Mouse (Mus musculus) heart, embryonic 11.5 days (tissue): ENCODE measurements around the gene Slc6a16. TPM values are rescaled to one million over a fixed set of nuclear protein-coding genes. Genes with fewer than 3 reads are reported as not detected.
A peak's percentile ranks its signal among the peaks of the same experiment; 100 is the strongest.

ENCODE experiments used
- ATAC-seq: fragments of 200-750 bp; cut with Nextera tagmentation; replicated peaks from 2 replicates; pipeline ENCODE4 v1.8.0; 2017; ENCODE audit warnings: moderate library complexity; ENCODE audit not compliant: insufficient number of reproducible peaks, low FRiP score, low TSS enrichment
- H3K27ac ChIP-seq: fragments of 300-500 bp; sonication (generic); 2 replicates; pipeline ENCODE4 v1.5.1; 2014; ENCODE audit warnings: mild to moderate bottlenecking, low read depth, low read length
- H3K27me3 ChIP-seq: fragments of 300-500 bp; sonication (generic); 2 replicates; pipeline ENCODE4 v1.6.1; 2014; ENCODE audit warnings: mild to moderate bottlenecking, low read length, mixed read lengths; ENCODE audit not compliant: control insufficient read depth, insufficient read depth
- H3K36me3 ChIP-seq: fragments of 300-500 bp; sonication (generic); 2 replicates; pipeline ENCODE4 v1.6.1; 2014; ENCODE audit warnings: mild to moderate bottlenecking, low read length, moderate library complexity, mixed read lengths; ENCODE audit not compliant: control insufficient read depth, insufficient read depth
- H3K4me1 ChIP-seq: fragments of 300-500 bp; sonication (generic); 2 replicates; pipeline ENCODE4 v1.6.1; 2014; ENCODE audit warnings: low read length; ENCODE audit not compliant: control insufficient read depth, insufficient read depth
- H3K4me2 ChIP-seq: fragments of 300-500 bp; sonication (generic); 2 replicates; pipeline ENCODE4 v1.6.1; 2014; ENCODE audit warnings: mild to moderate bottlenecking, moderate library complexity
- H3K4me3 ChIP-seq: fragments of 300-500 bp; sonication (generic); 2 replicates; pipeline ENCODE4 v1.5.1; 2014; ENCODE audit warnings: low read depth, low read length
- H3K9ac ChIP-seq: fragments of 300-500 bp; sonication (generic); 2 replicates; pipeline ENCODE4 v1.6.1; 2014; ENCODE audit warnings: mild to moderate bottlenecking, low read depth, low read length, moderate library complexity
- H3K9me3 ChIP-seq: fragments of 300-500 bp; sonication (generic); replicated peaks from 2 replicates; pipeline ENCODE4 v1.6.1; 2016; ENCODE audit warnings: low read length; ENCODE audit not compliant: control insufficient read depth
- WGBS: fragments of 180-500 bp; shearing (Covaris S2); extraction: QIAGEN DNeasy Blood & Tissue Kit; methylation state at CpG from one replicate; pipeline ENCODE4 v1.1.7; 2014; ENCODE audit not compliant: insufficient replicate concordance; 5-methylcytosine and 5-hydroxymethylcytosine counted together
- polyA plus RNA-seq: library from polyadenylated mRNA; unstranded; fragments of >200 nt; fragmentation: Nextera tagmentation; extraction: Ambion mirVana; gene quantifications from 2 replicates; pipeline ENCODE4 v1.2.1, GENCODE M21; 2014

Gene Slc6a16
- polyA plus RNA-seq, 1 experiment from 2014 or later: 0.47 TPM

- peak overlapping the region; percentile 52; the same call in 1 of the 2 replicates for H3K9ac ChIP-seq
- no peaks in the 10 kb centered on the region for H3K9me3 ChIP-seq
- peaks cover 19% of the 10 kb centered on the region for H3K36me3 ChIP-seq
- peak overlapping the region; percentile 61 for H3K4me2 ChIP-seq
- H3K27ac ChIP-seq: peak overlapping the region; percentile 60
- H3K4me1 ChIP-seq: peaks cover 40% of the 10 kb centered on the region
- H3K4me3 ChIP-seq: peak overlapping the region; percentile 32
- 3% methylated on average over 21 of the region's 21 CpGs for WGBS
- peak; percentile 62 for ATAC-seq
- peaks cover 19% of the 10 kb centered on the region for H3K27me3 ChIP-seq
Observed at GRCm38 (mm10) chr7:45234922-45235571, 5.8 kb upstream of the Slc6a16 start.

- 26% methylated on average over 17 of the region's 17 CpGs for WGBS
- no peak for ATAC-seq
- Histone ChIP-seq H3K27ac (peak overlapping the region; percentile 60), H3K9me3 (no peaks in the 10 kb centered on the region), H3K4me1 (peaks cover 43% of the 10 kb centered on the region), H3K4me2 (peak overlapping the region; percentile 61), H3K36me3 (peaks cover 19% of the 10 kb centered on the region), H3K27me3 (peaks cover 19% of the 10 kb centered on the region), H3K9ac (peak overlapping the region; percentile 52), H3K4me3 (peak overlapping the region; percentile 32)
Observed at GRCm38 (mm10) chr7:45235656-45236180, 5.2 kb upstream of the Slc6a16 start.

DNA sequence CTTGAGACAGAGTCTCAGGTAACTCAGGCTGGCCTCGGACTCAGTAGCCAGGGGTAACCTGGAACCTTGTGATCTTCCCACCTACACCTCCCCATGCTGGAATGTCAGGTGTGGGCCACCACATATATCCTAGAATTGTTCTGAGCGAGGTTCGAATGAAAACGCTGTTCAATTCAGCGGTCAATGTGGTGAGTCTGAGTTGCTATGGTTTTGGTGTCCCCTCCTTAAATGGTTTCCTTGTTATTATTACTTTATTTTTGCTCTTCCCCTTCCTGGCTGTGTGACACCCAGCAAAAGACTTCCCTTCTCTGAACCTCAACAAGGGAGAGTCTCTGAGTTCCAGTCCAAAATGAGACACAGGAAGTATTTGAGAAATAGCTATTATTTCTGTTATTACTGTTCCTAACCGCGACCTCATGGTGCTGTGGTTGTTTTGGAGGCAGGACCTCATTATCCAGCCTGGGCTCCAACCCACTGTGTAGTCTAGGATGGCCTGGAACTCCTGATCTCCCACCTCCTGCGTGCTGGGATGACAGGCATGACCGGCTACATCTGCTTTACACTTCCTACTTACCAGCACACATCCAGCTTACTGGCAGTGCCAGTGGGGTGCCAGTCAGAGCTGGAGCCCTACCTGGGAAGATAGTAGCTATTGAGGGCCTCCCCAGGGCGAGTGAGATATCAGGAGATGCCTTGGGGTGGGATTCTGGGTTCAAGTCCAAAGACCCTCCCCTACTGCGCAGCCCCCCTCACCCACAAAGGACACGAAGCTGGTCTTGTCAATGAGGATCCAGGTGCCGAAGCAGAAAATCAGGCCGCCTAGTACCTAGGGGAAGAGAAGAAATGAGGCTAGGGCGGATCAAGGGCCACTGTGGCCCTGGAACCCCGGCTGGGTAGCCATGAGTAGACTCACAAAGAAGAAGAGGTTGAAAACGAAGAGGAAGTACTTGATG is 2.9 kb upstream of the Slc6a16 start:
- H3K9me3 ChIP-seq: no peaks in the 10 kb centered on the region
- no peak for ATAC-seq
- no peak overlapping the region for H3K9ac ChIP-seq
- peaks cover 37% of the 10 kb centered on the region for H3K4me1 ChIP-seq
- peaks cover 19% of the 10 kb centered on the region for H3K27me3 ChIP-seq
- H3K4me3 ChIP-seq: no peak overlapping the region
- 71% methylated on average over 17 of the region's 17 CpGs for WGBS
- peak overlapping the region; percentile 15 for H3K4me2 ChIP-seq
- no peak overlapping the region for H3K27ac ChIP-seq
- H3K36me3 ChIP-seq: no peaks in the 10 kb centered on the region

GRCm38 (mm10) chr7:45238723-45239496 is 2.0 kb upstream of the Slc6a16 start, which contains the start of gene Cd37:
Gene Cd37 (minus strand): TSS chr7:45239115.
- no peak within 1 kb of the TSS for H3K27ac ChIP-seq
- 24% methylated on average over 20 of the region's 20 CpGs for WGBS
- no peak for ATAC-seq
- H3K4me1 ChIP-seq: peaks cover 28% of the 10 kb centered on the region
- peaks cover 19% of the 10 kb centered on the region for H3K27me3 ChIP-seq
- H3K4me2 ChIP-seq: peak within 1 kb of the TSS; percentile 15
- H3K9me3 ChIP-seq: no peaks in the 10 kb centered on the region
- no peaks in the 10 kb centered on the region for H3K36me3 ChIP-seq
- H3K9ac ChIP-seq: no peak within 1 kb of the TSS
- no peak within 1 kb of the TSS for H3K4me3 ChIP-seq

DNA sequence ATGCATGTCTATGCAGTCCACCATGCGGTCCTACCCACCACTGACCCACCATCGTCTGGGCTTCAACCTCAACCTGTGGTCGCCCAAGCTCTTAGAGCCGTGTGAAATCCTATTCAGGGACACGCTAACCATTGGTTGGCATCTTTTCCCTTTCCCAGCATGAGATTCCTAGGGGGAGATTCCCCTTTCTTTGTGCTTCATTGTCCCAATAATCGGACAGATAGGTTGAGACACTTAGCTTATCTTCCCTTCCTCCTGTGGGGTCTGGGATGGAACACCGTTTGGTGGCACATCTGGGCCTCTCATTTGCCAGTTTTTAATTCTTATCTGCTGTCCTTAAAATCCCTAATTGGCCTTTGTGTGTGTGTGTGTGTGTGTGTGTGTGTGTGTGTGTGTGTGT is 776 bp upstream of the Slc6a16 start:
- H3K4me3 ChIP-seq: no peak overlapping the region
- WGBS: 73% methylated on average over 7 of the region's 7 CpGs
- no peaks in the 10 kb centered on the region for H3K9me3 ChIP-seq
- H3K36me3 ChIP-seq: no peaks in the 10 kb centered on the region
- no peak for ATAC-seq
- peaks cover 19% of the 10 kb centered on the region for H3K27me3 ChIP-seq
- no peak overlapping the region for H3K9ac ChIP-seq
- no peak overlapping the region for H3K4me2 ChIP-seq
- no peak overlapping the region for H3K27ac ChIP-seq
- H3K4me1 ChIP-seq: peaks cover 18% of the 10 kb centered on the region

- Histone ChIP-seq H3K4me3 (no peak overlapping the region), H3K36me3 (no peaks in the 10 kb centered on the region), H3K27ac (no peak overlapping the region), H3K4me2 (peak overlapping the region; percentile 55), H3K4me1 (peaks cover 11% of the 10 kb centered on the region), H3K9me3 (no peaks in the 10 kb centered on the region), H3K27me3 (peaks cover 18% of the 10 kb centered on the region), H3K9ac (peak overlapping the region; percentile 66)
- ATAC-seq: no peak
- WGBS: 74% methylated on average over 6 of the region's 6 CpGs
Observed at GRCm38 (mm10) chr7:45241389-45241749, 484 bp downstream of the Slc6a16 start.

- no peak for ATAC-seq
- Histone ChIP-seq H3K27ac (no peak overlapping the region), H3K36me3 (no peaks in the 10 kb centered on the region), H3K9me3 (no peaks in the 10 kb centered on the region), H3K4me3 (no peak overlapping the region), H3K9ac (no peak overlapping the region), H3K4me2 (no peak overlapping the region), H3K4me1 (no peaks in the 10 kb centered on the region), H3K27me3 (no peaks in the 10 kb centered on the region)
- 35% methylated on average over 3 of the region's 3 CpGs for WGBS
Observed at GRCm38 (mm10) chr7:45247666-45248065, 6.8 kb downstream of the Slc6a16 start.

DNA sequence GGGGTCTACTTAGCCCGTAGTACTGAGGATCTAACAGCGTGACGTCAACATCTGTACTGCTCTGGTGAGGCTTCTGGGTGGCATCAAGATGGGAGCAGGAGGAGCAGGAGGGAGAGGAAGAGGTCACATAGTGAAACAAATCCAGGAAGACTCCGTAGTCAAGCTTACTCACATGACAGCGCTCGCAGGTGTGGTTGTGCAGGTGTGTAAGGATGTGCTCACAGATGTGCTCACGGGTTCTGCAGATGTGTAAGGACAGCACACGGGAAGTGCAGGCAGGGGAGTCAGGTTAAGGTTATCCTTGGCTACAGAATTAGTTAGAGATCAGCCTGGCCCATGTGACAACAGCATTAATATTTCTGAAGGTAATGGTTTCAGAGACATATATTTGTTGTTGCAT is 12.9 kb downstream of the Slc6a16 start:
- H3K9ac ChIP-seq: no peak overlapping the region
- H3K27me3 ChIP-seq: no peaks in the 10 kb centered on the region
- H3K4me2 ChIP-seq: no peak overlapping the region
- H3K36me3 ChIP-seq: no peaks in the 10 kb centered on the region
- H3K27ac ChIP-seq: no peak overlapping the region
- no peaks in the 10 kb centered on the region for H3K9me3 ChIP-seq
- no peak overlapping the region for H3K4me3 ChIP-seq
- no peaks in the 10 kb centered on the region for H3K4me1 ChIP-seq
- 81% methylated on average over 8 of the region's 8 CpGs for WGBS
- ATAC-seq: no peak
